Mouse (Mus musculus) gastrocnemius, adult 2 months (tissue): ENCODE measurements around the gene Hist1h3f. TPM values are rescaled to one million over a fixed set of nuclear protein-coding genes. Genes with fewer than 3 reads are reported as not detected.

Source experiments
- DNase-seq: peaks from one replicate; pipeline ENCODE4 v3.0.0; 2022
- H3K27ac ChIP-seq: fragments of 200-600 bp; 2 replicates; pipeline ENCODE4 v1.8.1; 2022; ENCODE audit warnings: mild to moderate bottlenecking
- H3K4me3 ChIP-seq: fragments of 200-600 bp; 2 replicates; pipeline ENCODE4 v1.8.1; 2022; ENCODE audit warnings: mild to moderate bottlenecking, moderate library complexity
- CTCF ChIP-seq: fragments of 200-600 bp; IDR thresholded peaks from 2 replicates; pipeline ENCODE4 v1.8.1; 2022; ENCODE audit warnings: antibody characterized with exemption, mild to moderate bottlenecking, moderate library complexity
- intact Hi-C: fragments of 180-260 bp; cut with DNase I; formaldehyde crosslinking; loops from one replicate; pipeline ENCODE4 v1.15.1; 2025
- total RNA-seq, 2 experiments: library from RNA; stranded (reverse); gene quantifications; 2 replicates each; pipeline ENCODE4 v1.2.3; 2021

The Hist1h3f gene
- total RNA-seq, 2 experiments from 2014 or later, result 2.9 to 4.0 TPM

DNA sequence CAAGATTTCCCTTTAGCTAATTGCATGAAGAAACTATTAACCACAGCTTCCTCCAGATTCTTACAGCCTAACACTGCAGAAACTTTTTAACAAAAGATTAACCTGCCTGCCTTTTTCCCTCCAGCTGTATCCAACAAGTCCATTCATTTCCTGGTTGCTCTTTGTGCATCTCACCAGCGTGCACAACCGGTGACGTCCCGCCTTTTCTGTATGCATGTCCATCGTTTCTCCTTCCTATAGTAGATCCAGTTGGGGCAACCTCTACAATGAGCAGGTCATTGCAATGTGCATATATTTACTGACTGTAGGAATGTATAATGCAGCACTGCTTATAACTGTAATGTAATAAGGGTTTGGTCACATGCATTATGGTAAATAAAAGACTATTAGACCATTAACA is 19.9 kb upstream of the Hist1h3f start:
- intact Hi-C loops, result loop anchor here (5.0 kb wide), 1 partner anchor 73 kb away; no protein-coding TSS in a partner anchor
- no peak for TF ChIP-seq CTCF
- H3K4me3 ChIP-seq, result no peak overlapping the region
- no peak overlapping the region for H3K27ac ChIP-seq
- no peak for DNase-seq

- peak; percentile 76 for DNase-seq
- intact Hi-C loops, result loop anchor here (5.0 kb wide), 1 partner anchor 73 kb away; no protein-coding TSS in a partner anchor
- no peak overlapping the region for H3K27ac ChIP-seq
- no peak overlapping the region for H3K4me3 ChIP-seq
- TF ChIP-seq CTCF, result peak; percentile 97
Measured at GRCm38 (mm10) chr13:23524654-23525053, 19.2 kb upstream of the Hist1h3f start.

DNA sequence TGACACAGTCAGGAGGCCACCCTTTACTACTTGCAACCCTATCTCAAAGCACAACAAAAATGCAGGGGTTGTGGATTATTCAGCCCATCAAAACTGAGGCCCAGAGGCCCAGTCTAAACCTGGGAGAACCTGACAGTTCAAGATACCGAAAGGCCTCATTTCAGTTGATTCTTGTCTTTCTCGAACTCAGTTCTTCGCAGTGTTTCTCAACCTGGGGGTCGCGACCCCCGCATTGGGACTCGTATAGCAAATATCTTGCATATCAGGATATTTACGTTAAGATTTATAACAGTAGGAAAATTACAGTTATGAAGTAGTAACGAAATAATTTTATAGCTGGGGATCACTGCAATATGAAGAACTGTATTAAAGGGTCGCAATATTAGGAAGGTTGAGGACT is 18.0 kb upstream of the Hist1h3f start:
- intact Hi-C loops, result no loop called here
- no peak for DNase-seq
- H3K4me3 ChIP-seq, result peak overlapping the region; percentile 73
- TF ChIP-seq CTCF, result no peak
- H3K27ac ChIP-seq, result no peak overlapping the region

GRCm38 (mm10) chr13:23526312-23526711 is 17.5 kb upstream of the Hist1h3f start:
- TF ChIP-seq CTCF, result no peak
- intact Hi-C loops, result no loop called here
- H3K27ac ChIP-seq, result peak overlapping the region; percentile 20; the same call in 1 of the 2 replicates
- peak; percentile 85 for DNase-seq
- H3K4me3 ChIP-seq, result peak overlapping the region; percentile 73

GRCm38 (mm10) chr13:23529005-23529404 is 14.8 kb upstream of the Hist1h3f start:
- H3K27ac ChIP-seq, result no peak overlapping the region
- intact Hi-C loops, result no loop called here

DNA sequence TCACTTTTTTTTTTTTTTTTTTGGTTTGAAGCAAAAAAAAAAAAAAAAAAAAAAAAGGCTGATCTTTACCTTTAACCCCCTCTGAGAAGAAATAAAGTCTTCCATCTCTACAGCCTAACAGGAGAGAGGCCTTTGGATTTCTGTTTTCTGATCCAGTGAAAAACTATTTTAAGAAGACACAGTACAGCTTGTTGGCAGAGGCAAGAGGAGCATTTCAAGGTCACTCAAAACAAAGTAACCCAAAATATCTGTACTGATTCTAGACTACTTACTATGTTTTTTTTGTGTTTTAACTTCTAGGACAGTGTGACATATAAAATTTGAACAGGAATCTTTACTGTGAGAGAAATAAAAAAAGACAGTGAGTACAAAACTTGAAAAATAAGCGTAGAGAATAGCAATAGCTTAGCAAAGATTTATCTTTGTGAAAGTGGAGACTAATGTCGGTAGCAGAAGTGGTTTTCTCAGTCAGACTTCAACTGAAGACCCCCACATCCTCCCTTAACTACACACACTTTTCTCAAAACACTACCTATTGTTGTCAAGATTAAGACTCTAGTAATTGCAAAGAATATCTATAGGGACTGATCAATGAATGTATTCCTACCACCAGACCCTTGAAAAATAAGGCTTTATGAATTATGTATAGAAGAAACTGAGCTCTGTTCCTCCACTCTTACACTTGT is 14.2 kb upstream of the Hist1h3f start:
- DNase-seq, result no peak
- H3K4me3 ChIP-seq, result peak overlapping the region; percentile 91
- TF ChIP-seq CTCF, result no peak
- peak overlapping the region; percentile 95 for H3K27ac ChIP-seq
- intact Hi-C loops, result loop anchor here (5.0 kb wide), 2 partner anchors 53 to 1817 kb away; partner anchors contain the start of gene Hist1h4d

More at GRCm38 (mm10) chr13:23529005-23529404, 14.8 kb upstream of the Hist1h3f start:
- DNase-seq, result no peak
- H3K4me3 ChIP-seq, result no peak overlapping the region
- TF ChIP-seq CTCF, result no peak

- Histone ChIP-seq H3K27ac (peak overlapping the region; percentile 95), H3K4me3 (peak overlapping the region; percentile 91)
- no peak for TF ChIP-seq CTCF
- intact Hi-C loops, result loop anchor here (5.0 kb wide), 2 partner anchors 52 to 1818 kb away; partner anchors contain the start of gene Hist1h4d
- peak; percentile 59 for DNase-seq
Measured at GRCm38 (mm10) chr13:23530181-23530900, 13.5 kb upstream of the Hist1h3f start.

DNA sequence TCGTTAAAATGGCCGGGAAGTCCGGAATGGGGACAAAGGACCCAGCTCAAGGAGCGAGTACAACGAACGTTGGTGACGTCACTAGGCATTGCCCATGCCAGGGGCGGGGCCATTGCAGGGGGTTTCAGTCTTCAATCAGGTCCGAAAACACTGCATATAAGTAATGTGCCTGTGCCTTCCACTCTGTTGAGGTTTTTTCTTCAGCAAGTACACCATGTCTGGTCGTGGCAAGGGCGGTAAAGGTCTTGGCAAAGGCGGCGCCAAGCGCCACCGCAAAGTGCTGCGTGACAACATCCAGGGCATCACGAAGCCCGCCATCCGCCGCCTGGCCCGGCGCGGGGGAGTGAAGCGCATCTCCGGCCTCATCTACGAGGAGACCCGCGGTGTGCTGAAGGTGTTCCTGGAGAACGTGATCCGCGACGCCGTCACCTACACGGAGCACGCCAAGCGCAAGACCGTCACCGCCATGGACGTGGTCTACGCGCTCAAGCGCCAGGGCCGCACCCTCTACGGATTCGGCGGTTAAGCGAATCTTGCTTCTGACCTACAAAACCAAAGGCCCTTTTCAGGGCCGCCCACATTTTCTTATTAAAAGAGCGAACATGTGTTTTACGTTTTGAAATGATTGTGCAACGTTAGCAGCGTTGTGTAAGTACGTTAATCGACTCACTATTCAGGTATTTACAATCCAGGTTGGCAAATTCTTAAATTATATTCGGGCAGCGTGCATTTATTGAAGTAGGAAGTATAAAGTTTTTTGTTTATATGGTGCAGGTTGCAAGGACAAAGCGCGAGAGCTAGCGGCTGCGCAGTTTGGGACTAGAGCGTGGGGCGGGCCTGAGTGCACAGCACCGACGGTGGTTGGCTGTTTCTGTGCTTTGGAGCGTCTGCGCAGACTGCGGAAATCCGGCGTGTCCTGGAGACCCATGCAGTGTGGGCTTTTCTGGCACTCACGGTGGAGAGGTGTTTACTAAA is 12.7 kb upstream of the Hist1h3f start, which contains the start of gene Hist1h4h:
Hist1h4h (plus strand) TSS at position 150 of the 975 bp plus-strand sequence.
- Histone ChIP-seq H3K4me3 (peak within 1 kb of the TSS; percentile 91), H3K27ac (peak within 1 kb of the TSS; percentile 95)
- TF ChIP-seq CTCF, result no peak
- DNase-seq, result peak; percentile 92
- intact Hi-C loops, result loop anchor here (5.0 kb wide), 2 partner anchors 51 to 1819 kb away; partner anchors contain the start of gene Hist1h4d

DNA sequence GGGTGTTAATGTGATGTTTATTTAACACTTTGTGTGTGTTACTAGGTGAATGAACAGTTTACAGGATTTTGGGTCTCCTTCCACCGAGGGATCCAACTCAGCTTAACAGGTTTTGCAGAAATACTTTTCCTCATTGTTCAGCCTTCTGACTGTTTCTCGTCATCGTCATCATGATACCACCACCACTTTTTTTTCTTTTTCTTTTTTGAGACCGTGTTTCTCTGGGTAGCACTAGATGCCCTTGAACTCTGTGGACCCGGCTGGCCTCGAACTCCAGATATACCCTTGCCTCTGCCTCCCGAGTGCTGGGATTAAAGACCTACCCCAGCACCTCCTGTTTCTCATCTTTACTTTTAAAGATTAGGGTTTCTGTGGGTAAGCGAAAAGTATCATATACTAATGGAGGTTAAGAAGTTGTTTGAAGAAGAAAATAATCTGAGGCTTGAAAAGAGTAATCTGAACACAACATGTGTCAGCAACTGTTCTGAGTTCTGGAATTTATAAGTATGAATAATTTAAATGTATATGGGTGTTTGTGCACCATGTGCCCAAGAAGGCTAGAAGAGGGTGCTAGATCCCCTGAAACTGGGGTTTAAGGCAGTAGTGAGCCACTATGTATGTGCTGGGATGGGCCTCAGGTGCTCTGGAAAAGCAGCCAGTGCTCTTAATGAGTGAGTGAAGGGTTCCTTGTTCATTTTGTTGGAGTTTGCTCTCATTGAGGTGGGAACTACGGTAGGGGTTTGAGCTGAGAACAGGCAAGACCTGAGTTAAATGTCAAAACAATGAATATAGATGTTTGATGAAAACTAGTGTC is 11.4 kb upstream of the Hist1h3f start:
- intact Hi-C loops, result loop anchor here (5.0 kb wide), 2 partner anchors 50 to 1820 kb away; partner anchors contain the start of gene Hist1h4d
- no peak for TF ChIP-seq CTCF
- Histone ChIP-seq H3K27ac (peak overlapping the region; percentile 95; the same call in 1 of the 2 replicates), H3K4me3 (peak overlapping the region; percentile 91)
- no peak for DNase-seq

DNA sequence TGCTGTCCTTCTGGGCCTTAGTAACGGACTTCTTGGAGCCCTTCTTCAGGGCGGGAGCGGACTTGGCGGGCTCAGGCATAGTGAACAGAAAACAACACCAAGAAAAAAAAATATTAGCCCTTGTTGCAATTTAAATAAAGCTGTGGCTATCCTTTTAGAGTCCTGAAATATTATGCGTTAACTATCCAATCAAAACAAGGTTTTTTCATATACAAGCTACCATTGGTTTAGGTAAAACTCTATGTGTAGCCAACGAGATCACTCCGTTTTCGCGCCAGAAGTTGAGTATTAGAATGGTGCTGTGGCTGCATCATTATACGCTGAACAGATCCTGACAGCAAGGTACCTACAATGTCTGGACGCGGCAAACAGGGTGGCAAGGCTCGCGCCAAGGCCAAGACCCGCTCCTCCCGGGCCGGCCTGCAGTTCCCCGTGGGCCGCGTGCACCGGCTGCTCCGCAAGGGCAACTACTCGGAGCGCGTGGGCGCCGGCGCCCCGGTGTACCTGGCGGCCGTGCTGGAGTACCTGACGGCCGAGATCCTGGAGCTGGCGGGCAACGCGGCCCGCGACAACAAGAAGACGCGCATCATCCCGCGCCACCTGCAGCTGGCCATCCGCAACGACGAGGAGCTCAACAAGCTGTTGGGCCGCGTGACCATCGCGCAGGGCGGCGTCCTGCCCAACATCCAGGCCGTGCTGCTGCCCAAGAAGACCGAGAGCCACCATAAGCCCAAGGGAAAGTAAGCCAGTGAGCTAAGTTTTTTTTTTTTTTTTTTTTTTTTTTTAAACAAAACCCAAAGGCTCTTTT is 10.1 kb upstream of the Hist1h3f start, which contains the start of gene Hist1h2af:
Hist1h2af (plus strand) TSS at position 347 of the 808 bp plus-strand sequence.
- H3K27ac ChIP-seq, result peak within 1 kb of the TSS; percentile 28; the same call in 1 of the 2 replicates
- intact Hi-C loops, result loop anchor here (5.0 kb wide), 2 partner anchors 49 to 1821 kb away; partner anchors contain the start of gene Hist1h4d
- DNase-seq, result peak; percentile 61
- TF ChIP-seq CTCF, result 0 out of 2 replicates have a peak, but pooled peaks have one; percentile 6
- H3K4me3 ChIP-seq, result peak within 1 kb of the TSS; percentile 91
